Mouse (Mus musculus) heart, postnatal 0 days (tissue): ENCODE measurements at regions not wholly inside any gene's neighbourhood (a gene's known extent, or its start where the extent isn't known, plus 50 kb on each side); places are given as distances from the start of the nearest gene placed in this dataset.
A peak's percentile ranks its signal among the peaks of the same experiment; 100 is the strongest.

ENCODE experiments used
- CTCF ChIP-seq: IDR thresholded peaks from 2 replicates; pipeline ENCODE4 v1.5.1; 2016; ENCODE audit warnings: antibody characterized with exemption, control low read depth, low read depth
- EP300 ChIP-seq: IDR thresholded peaks from 2 replicates; pipeline ENCODE4 v1.6.1; 2016; ENCODE audit warnings: antibody characterized with exemption, low read depth

- peak; percentile 58 for TF ChIP-seq CTCF
- TF ChIP-seq EP300: no peak
These were observed 152.7 kb upstream of the Zfp64 start for GRCm38 (mm10) chr2:169108037-169108436.
